27 mouse cellular contexts compared by ENCODE assay signal in genomic region chrX:93368211-93368610, GRCm38 (mm10).
"Had no signal": no experiment of that assay in that cellular context is flagged by ENCODE, and none has a peak within 500 bp of the region (broad histone marks: within the 10 kb centered on the region; RNA-seq: fewer than 3 reads in every experiment).

No protein-coding gene starts in this region.

- H3K4me3 ChIP-seq: embryonic facial prominence, embryonic 10.5 days; embryonic facial prominence, embryonic 12.5 days; embryonic facial prominence, embryonic 13.5 days; embryonic facial prominence, embryonic 15.5 days; erythroblast, embryonic 14.5 days; forebrain, embryonic 10.5 days; forebrain, embryonic 12.5 days; forebrain, embryonic 13.5 days; forebrain, embryonic 15.5 days; gastrocnemius, adult 2 months; heart, adult 2 months; heart, embryonic 10.5 days had no signal

- DNase-seq: cerebellum, adult 9-11 months; cerebellum, postnatal 10 days; cerebellum, postnatal 14 days; cerebellum, postnatal 25 days; cerebellum, postnatal 36 days; embryo, embryonic 11 days; forebrain, postnatal 0 days; gastrocnemius, adult 2 months; gastrocnemius, postnatal 10 days; gastrocnemius, postnatal 14 days; gastrocnemius, postnatal 25 days; gastrocnemius, postnatal 36 days; heart, adult 11 months; heart, adult 18-20 months; heart, adult 2 months had no signal

- ATAC-seq: forebrain, embryonic 13.5 days; forebrain, embryonic 14.5 days; forebrain, embryonic 15.5 days; forebrain, embryonic 16.5 days; forebrain, postnatal 0 days had no signal

- H3K27ac ChIP-seq: embryonic facial prominence, embryonic 10.5 days; embryonic facial prominence, embryonic 12.5 days; embryonic facial prominence, embryonic 13.5 days; embryonic facial prominence, embryonic 15.5 days; forebrain, embryonic 10.5 days; forebrain, embryonic 12.5 days; forebrain, embryonic 13.5 days; forebrain, embryonic 15.5 days; gastrocnemius, adult 2 months; heart, adult 2 months; heart, embryonic 10.5 days had no signal

- H3K4me1 ChIP-seq: embryonic facial prominence, embryonic 10.5 days; embryonic facial prominence, embryonic 12.5 days; embryonic facial prominence, embryonic 13.5 days; embryonic facial prominence, embryonic 15.5 days; forebrain, embryonic 10.5 days; forebrain, embryonic 12.5 days; forebrain, embryonic 15.5 days; heart, embryonic 10.5 days had no signal
